Mouse (Mus musculus): ENCODE data around the gene Aldh9a1. TPM values are rescaled to one million over a fixed set of nuclear protein-coding genes. Genes with fewer than 3 reads are reported as not detected.

Aldh9a1 gene
- polyA plus RNA-seq, 1 experiment = 29.7 TPM

GRCm38 (mm10) chr1:167368513-167368912 lies 18.7 kb downstream of the Aldh9a1 start:
- Histone ChIP-seq H3K27me3 (replicated peaks) (no peaks in the 10 kb centered on the region), H3K9me3 (no peaks in the 10 kb centered on the region), H3K4me1 (peaks cover 10% of the 10 kb centered on the region), H3K36me3 (replicated peaks; ENCODE audit: low read length) (peaks cover 60% of the 10 kb centered on the region), H3K4me3 (replicated peaks) (no peak overlapping the region)
- TF ChIP-seq FLI1 (IDR thresholded peaks at IDR 0.05; ENCODE audit: low read length) (no peak), GATA1 (IDR thresholded peaks at IDR 0.05; ENCODE audit: borderline replicate concordance, low read length) (no peak)

- peaks cover 46% of the 10 kb centered on the region for H3K36me3 ChIP-seq (replicated peaks; ENCODE audit: low read length)
- H3K4me3 ChIP-seq (replicated peaks) = no peak overlapping the region
- no peaks in the 10 kb centered on the region for H3K27me3 ChIP-seq (replicated peaks)
- TF ChIP-seq GATA1 (IDR thresholded peaks at IDR 0.05; ENCODE audit: borderline replicate concordance, low read length) (no peak), FLI1 (IDR thresholded peaks at IDR 0.05; ENCODE audit: low read length) (no peak)
- H3K4me1 ChIP-seq = peaks cover 10% of the 10 kb centered on the region
- no peaks in the 10 kb centered on the region for H3K9me3 ChIP-seq
Observed at GRCm38 (mm10) chr1:167369905-167370304, 20.1 kb downstream of the Aldh9a1 start.

GRCm38 (mm10) chr1:167372739-167373138 lies 22.9 kb downstream of the Aldh9a1 start:
- Histone ChIP-seq H3K4me3 (replicated peaks) (no peak overlapping the region), H3K27me3 (replicated peaks) (no peaks in the 10 kb centered on the region), H3K4me1 (peaks cover 10% of the 10 kb centered on the region), H3K9me3 (no peaks in the 10 kb centered on the region), H3K36me3 (replicated peaks; ENCODE audit: low read length) (peaks cover 18% of the 10 kb centered on the region)
- TF ChIP-seq GATA1 (IDR thresholded peaks at IDR 0.05; ENCODE audit: borderline replicate concordance, low read length) (no peak), FLI1 (IDR thresholded peaks at IDR 0.05; ENCODE audit: low read length) (no peak)

- no peak overlapping the region for H3K4me3 ChIP-seq (replicated peaks)
- no peak for TF ChIP-seq GATA1 (IDR thresholded peaks at IDR 0.05; ENCODE audit: borderline replicate concordance, low read length)
- no peak for TF ChIP-seq FLI1 (IDR thresholded peaks at IDR 0.05; ENCODE audit: low read length)
- no peaks in the 10 kb centered on the region for H3K27me3 ChIP-seq (replicated peaks)
- H3K36me3 ChIP-seq (replicated peaks; ENCODE audit: low read length) = peaks cover 3% of the 10 kb centered on the region
- peaks cover 8% of the 10 kb centered on the region for H3K4me1 ChIP-seq
- H3K9me3 ChIP-seq = no peaks in the 10 kb centered on the region
Observed at GRCm38 (mm10) chr1:167374003-167374784, 24.4 kb downstream of the Aldh9a1 start.

- H3K4me3 ChIP-seq (replicated peaks) = no peak overlapping the region
- no peaks in the 10 kb centered on the region for H3K9me3 ChIP-seq
- TF ChIP-seq FLI1 (IDR thresholded peaks at IDR 0.05; ENCODE audit: low read length) (no peak), GATA1 (IDR thresholded peaks at IDR 0.05; ENCODE audit: borderline replicate concordance, low read length) (no peak)
- H3K36me3 ChIP-seq (replicated peaks; ENCODE audit: low read length) = no peaks in the 10 kb centered on the region
- no peaks in the 10 kb centered on the region for H3K27me3 ChIP-seq (replicated peaks)
- H3K4me1 ChIP-seq = peaks cover 5% of the 10 kb centered on the region
Observed at GRCm38 (mm10) chr1:167374942-167375341, 25.2 kb downstream of the Aldh9a1 start.

GRCm38 (mm10) chr1:167378019-167378418 lies 28.2 kb downstream of the Aldh9a1 start:
- H3K4me1 ChIP-seq = no peaks in the 10 kb centered on the region
- no peak for TF ChIP-seq GATA1 (IDR thresholded peaks at IDR 0.05; ENCODE audit: borderline replicate concordance, low read length)
- TF ChIP-seq FLI1 (IDR thresholded peaks at IDR 0.05; ENCODE audit: low read length) = no peak
- no peaks in the 10 kb centered on the region for H3K9me3 ChIP-seq
- no peak overlapping the region for H3K4me3 ChIP-seq (replicated peaks)
- H3K27me3 ChIP-seq (replicated peaks) = peaks cover 8% of the 10 kb centered on the region
- no peaks in the 10 kb centered on the region for H3K36me3 ChIP-seq (replicated peaks; ENCODE audit: low read length)

GRCm38 (mm10) chr1:167379751-167380150 lies 30.0 kb downstream of the Aldh9a1 start:
- Histone ChIP-seq H3K27me3 (replicated peaks) (peaks cover 8% of the 10 kb centered on the region), H3K36me3 (replicated peaks; ENCODE audit: low read length) (no peaks in the 10 kb centered on the region), H3K9me3 (no peaks in the 10 kb centered on the region), H3K4me3 (replicated peaks) (no peak overlapping the region), H3K4me1 (0 out of 2 replicates have a peak, but pooled peaks cover 3% of the 10 kb centered on the region)
- TF ChIP-seq GATA1 (IDR thresholded peaks at IDR 0.05; ENCODE audit: borderline replicate concordance, low read length) (no peak), FLI1 (IDR thresholded peaks at IDR 0.05; ENCODE audit: low read length) (no peak)

- no peaks in the 10 kb centered on the region for H3K9me3 ChIP-seq
- peaks cover 7% of the 10 kb centered on the region; the same call in 1 of the 2 replicates for H3K4me1 ChIP-seq
- no peak overlapping the region for H3K4me3 ChIP-seq (replicated peaks)
- TF ChIP-seq FLI1 (IDR thresholded peaks at IDR 0.05; ENCODE audit: low read length) (no peak), GATA1 (IDR thresholded peaks at IDR 0.05; ENCODE audit: borderline replicate concordance, low read length) (no peak)
- H3K36me3 ChIP-seq (replicated peaks; ENCODE audit: low read length) = no peaks in the 10 kb centered on the region
- peaks cover 8% of the 10 kb centered on the region for H3K27me3 ChIP-seq (replicated peaks)
Observed at GRCm38 (mm10) chr1:167380223-167380622, 30.4 kb downstream of the Aldh9a1 start.

- Histone ChIP-seq H3K4me3 (replicated peaks) (no peak overlapping the region), H3K4me1 (peaks cover 8% of the 10 kb centered on the region; the same call in 1 of the 2 replicates), H3K27me3 (replicated peaks) (peaks cover 11% of the 10 kb centered on the region), H3K36me3 (replicated peaks; ENCODE audit: low read length) (no peaks in the 10 kb centered on the region), H3K9me3 (no peaks in the 10 kb centered on the region)
- TF ChIP-seq FLI1 (IDR thresholded peaks at IDR 0.05; ENCODE audit: low read length) = no peak
- no peak for TF ChIP-seq GATA1 (IDR thresholded peaks at IDR 0.05; ENCODE audit: borderline replicate concordance, low read length)
Observed at GRCm38 (mm10) chr1:167381050-167382015, 31.5 kb downstream of the Aldh9a1 start.

Data from megakaryocyte, embryonic 14.5 days (primary cell).